Mouse (Mus musculus): ENCODE measurements at regions not wholly inside any gene's neighbourhood (a gene's known extent, or its start where the extent isn't known, plus 50 kb on each side); places are given as distances from the start of the nearest gene placed in this dataset.

DNA sequence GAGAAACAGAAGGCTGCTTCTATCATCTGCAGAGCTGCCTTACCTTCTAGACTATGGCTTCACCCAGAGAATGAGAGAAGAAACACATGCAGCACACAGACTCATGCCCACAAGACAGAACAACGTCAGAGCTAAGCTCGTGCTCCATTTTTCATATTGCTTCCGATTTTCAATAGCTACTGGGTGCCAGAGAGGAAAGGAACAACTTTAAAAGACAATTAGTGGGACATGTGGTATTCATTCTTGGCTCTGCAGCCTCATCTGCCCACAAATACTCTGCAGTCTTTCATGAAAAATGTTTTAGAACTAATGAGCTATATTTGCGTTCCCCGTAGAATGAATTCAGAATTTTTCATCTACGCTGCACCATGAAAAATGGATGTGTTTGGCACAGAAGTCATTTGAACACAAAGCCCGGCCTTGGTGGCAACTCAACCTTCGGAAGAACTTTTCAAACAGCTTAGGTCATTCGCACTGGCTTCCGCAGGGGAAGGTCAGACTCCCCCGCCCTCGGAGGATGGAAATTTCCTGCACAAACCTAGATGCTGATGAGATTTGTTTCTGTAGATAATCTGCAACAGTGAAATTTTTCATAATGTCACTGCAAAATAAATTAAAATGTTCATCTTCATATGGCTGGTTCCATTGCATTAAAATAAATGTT lies 213.6 kb downstream of the Skap2 start:
- no peak for DNase-seq (ENCODE audit: extremely low read depth)
- no peaks in the 10 kb centered on the region for H3K79me2 ChIP-seq (replicated peaks; ENCODE audit: control insufficient read depth, extremely low read depth, insufficient read depth, poor library complexity, severe bottlenecking)
- no peaks in the 10 kb centered on the region for H3K4me1 ChIP-seq (ENCODE audit: control insufficient read depth in 1 of 2, insufficient read depth in 2 of 2)
- H3K27ac ChIP-seq (ENCODE audit: insufficient read depth, low read depth): no peak overlapping the region
- dilution Hi-C loops (cut with MboI; ENCODE audit: extremely low pct_ligation_motif_present, extremely low pct_unique_long_range_greater_than_20kb, low sequenced_read_pairs) (no loop called here), in situ Hi-C loops (cut with MboI; ENCODE audit: low pct_ligation_motif_present, low pct_unique_long_range_greater_than_20kb, low sequenced_read_pairs) (no loop called here)
- H3K36me3 ChIP-seq (replicated peaks in 1 of 2; ENCODE audit: control insufficient read depth in 1 of 2, insufficient read depth in 1 of 2, low read length in 1 of 2): no peaks in the 10 kb centered on the region
- no peak for TF ChIP-seq POLR2AphosphoS2 (IDR thresholded peaks at IDR 0.05; ENCODE audit: low read depth, low read length)
- no peak for TF ChIP-seq TCF12 (IDR thresholded peaks at IDR 0.05; ENCODE audit: low read depth, low read length)
- TF ChIP-seq CTCF (conservative IDR thresholded peaks at IDR 0.05 in 1 of 2, IDR thresholded peaks at IDR 0.05 in 1 of 2; ENCODE audit: low read depth in 2 of 2, low read length in 2 of 2): no peak
- no peak for TF ChIP-seq MAX (IDR thresholded peaks at IDR 0.05; ENCODE audit: low read length)
- no peak for TF ChIP-seq MAFK (IDR thresholded peaks at IDR 0.05; ENCODE audit: insufficient replicate concordance, low read length)
- no peak for TF ChIP-seq PAX5 (IDR thresholded peaks at IDR 0.05; ENCODE audit: low read length)
- no peak for TF ChIP-seq NELFE (IDR thresholded peaks at IDR 0.05; ENCODE audit: low read depth, low read length)
- no peak for TF ChIP-seq E2F4 (IDR thresholded peaks at IDR 0.05; ENCODE audit: insufficient replicate concordance, low read depth, low read length)
- TF ChIP-seq HCFC1 (IDR thresholded peaks at IDR 0.05; ENCODE audit: low read depth, low read length): no peak
- TF ChIP-seq ETS1 (conservative IDR thresholded peaks at IDR 0.05; ENCODE audit: low read depth, low read length): no peak
- TF ChIP-seq UBTF (IDR thresholded peaks at IDR 0.05; ENCODE audit: low read depth, low read length): no peak
- no peak for TF ChIP-seq MYC (IDR thresholded peaks at IDR 0.05; ENCODE audit: low read depth, low read length)
- H3K4me3 ChIP-seq (replicated peaks in 1 of 3; ENCODE audit: low read depth in 2 of 3, low read length in 2 of 3, poor library complexity in 1 of 3): no peak overlapping the region
- H3K4me2 ChIP-seq (ENCODE audit: insufficient read depth, low read depth, poor library complexity, severe bottlenecking): no peak overlapping the region
- H3K9me3 ChIP-seq (replicated peaks; ENCODE audit: low read length): no peaks in the 10 kb centered on the region
- H3K9ac ChIP-seq (ENCODE audit: insufficient read depth, low read depth): no peak overlapping the region
- H3K27me3 ChIP-seq (replicated peaks): no peaks in the 10 kb centered on the region

- Histone ChIP-seq H3K36me3 (replicated peaks in 1 of 2; ENCODE audit: control insufficient read depth in 1 of 2, insufficient read depth in 1 of 2, low read length in 1 of 2) (no peaks in the 10 kb centered on the region), H3K27me3 (replicated peaks) (no peaks in the 10 kb centered on the region), H3K4me2 (ENCODE audit: insufficient read depth, low read depth, poor library complexity, severe bottlenecking) (no peak overlapping the region), H3K9ac (ENCODE audit: insufficient read depth, low read depth) (no peak overlapping the region), H3K27ac (ENCODE audit: insufficient read depth, low read depth) (no peak overlapping the region), H3K79me2 (replicated peaks; ENCODE audit: control insufficient read depth, extremely low read depth, insufficient read depth, poor library complexity, severe bottlenecking) (no peaks in the 10 kb centered on the region), H3K4me3 (replicated peaks in 1 of 3; ENCODE audit: low read depth in 2 of 3, low read length in 2 of 3, poor library complexity in 1 of 3) (no peak overlapping the region), H3K9me3 (replicated peaks; ENCODE audit: low read length) (no peaks in the 10 kb centered on the region), H3K4me1 (ENCODE audit: control insufficient read depth in 1 of 2, insufficient read depth in 2 of 2) (no peaks in the 10 kb centered on the region)
- in situ Hi-C loops (cut with MboI; ENCODE audit: low pct_ligation_motif_present, low pct_unique_long_range_greater_than_20kb, low sequenced_read_pairs): no loop called here
- dilution Hi-C loops (cut with MboI; ENCODE audit: extremely low pct_ligation_motif_present, extremely low pct_unique_long_range_greater_than_20kb, low sequenced_read_pairs): no loop called here
- no peak for DNase-seq (ENCODE audit: extremely low read depth)
- no peak for TF ChIP-seq E2F4 (IDR thresholded peaks at IDR 0.05; ENCODE audit: insufficient replicate concordance, low read depth, low read length)
- TF ChIP-seq ZMIZ1 (IDR thresholded peaks at IDR 0.05; ENCODE audit: low read depth, low read length): no peak
- no peak for TF ChIP-seq POLR2AphosphoS2 (IDR thresholded peaks at IDR 0.05; ENCODE audit: low read depth, low read length)
- no peak for TF ChIP-seq CTCF (conservative IDR thresholded peaks at IDR 0.05 in 1 of 2, IDR thresholded peaks at IDR 0.05 in 1 of 2; ENCODE audit: low read depth in 2 of 2, low read length in 2 of 2)
- TF ChIP-seq ZNF384 (IDR thresholded peaks at IDR 0.05; ENCODE audit: low read depth, low read length): no peak
These were observed 206.7 kb downstream of the Skap2 start for GRCm38 (mm10) chr6:51805656-51806055.
